Mouse (Mus musculus) stomach, postnatal 0 days (tissue): Measurements from ENCODE around the gene Gapvd1.

Experiments used
- CTCF ChIP-seq: IDR thresholded peaks from 2 replicates; pipeline ENCODE4 v1.5.1; 2016; ENCODE audit warnings: antibody characterized with exemption, low read depth, mild to moderate bottlenecking, moderate library complexity
- EP300 ChIP-seq: optimal IDR thresholded peaks from 2 replicates; pipeline ENCODE3; 2016; ENCODE audit warnings: antibody characterized with exemption

DNA sequence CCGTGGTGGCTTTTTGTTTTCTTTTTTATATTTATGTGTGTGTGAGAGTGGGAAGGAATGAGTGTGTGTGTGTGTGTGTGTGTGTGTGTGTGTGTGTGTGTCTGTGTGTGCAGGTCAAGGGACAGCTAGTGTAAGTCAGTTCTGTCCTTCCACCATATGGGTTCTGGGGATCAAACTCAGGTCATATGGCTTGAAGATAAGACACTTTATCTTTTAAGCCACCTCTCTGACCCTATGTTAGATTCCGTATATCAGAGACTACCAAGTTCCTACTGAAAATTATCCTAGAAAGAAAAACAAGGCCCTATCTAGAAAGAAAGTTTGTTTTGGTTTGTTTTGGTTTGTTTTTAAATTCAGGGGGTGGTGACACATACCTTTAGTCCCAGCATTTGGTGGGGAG, 7.1 kb upstream of the Gapvd1 start:
- TF ChIP-seq CTCF (no peak), EP300 (no peak)
